Mouse (Mus musculus) hindbrain, embryonic 12.5 days (tissue): Measurements from ENCODE around the gene Mrpl41. TPM values are rescaled to one million over a fixed set of nuclear protein-coding genes. Genes with fewer than 3 reads are reported as not detected.
"Not testable (repeated sequence)": the region's sequence is repeated elsewhere in the genome, so short reads cannot be mapped to it uniquely, and the experiment has no call there.

ENCODE experiments used
- ATAC-seq: fragments of 200-750 bp; cut with Nextera tagmentation; 2 replicates; pipeline ENCODE4 v1.8.0; 2017; ENCODE audit warnings: moderate TSS enrichment; ENCODE audit not compliant: low FRiP score
- H3K27ac ChIP-seq: fragments of 300-500 bp; sonication (generic); 2 replicates; pipeline ENCODE4 v1.5.1; 2016; ENCODE audit warnings: mild to moderate bottlenecking
- H3K27me3 ChIP-seq: fragments of 300-500 bp; sonication (generic); 2 replicates; pipeline ENCODE4 v1.6.1; 2016; ENCODE audit warnings: mild to moderate bottlenecking
- H3K36me3 ChIP-seq: fragments of 300-500 bp; sonication (generic); 2 replicates; pipeline ENCODE4 v1.6.1; 2016; ENCODE audit warnings: mild to moderate bottlenecking
- H3K4me1 ChIP-seq: fragments of 300-500 bp; sonication (generic); 2 replicates; pipeline ENCODE4 v1.6.1; 2016
- H3K4me2 ChIP-seq: fragments of 300-500 bp; sonication (generic); replicated peaks from 2 replicates; pipeline ENCODE4 v1.6.1; 2016; ENCODE audit warnings: mild to moderate bottlenecking
- H3K4me3 ChIP-seq: fragments of 300-500 bp; sonication (generic); 2 replicates; pipeline ENCODE4 v1.5.1; 2016; ENCODE audit warnings: mild to moderate bottlenecking
- H3K9ac ChIP-seq: fragments of 300-500 bp; sonication (generic); 2 replicates; pipeline ENCODE4 v1.6.1; 2016; ENCODE audit warnings: mild to moderate bottlenecking, moderate library complexity
- H3K9me3 ChIP-seq: fragments of 300-500 bp; sonication (generic); replicated peaks from 2 replicates; pipeline ENCODE4 v1.6.1; 2016; ENCODE audit warnings: mild to moderate bottlenecking
- WGBS: fragments of 180-500 bp; shearing (Covaris S2); methylation state at CpG from one replicate; pipeline ENCODE4 v1.1.7; 2016; 5-methylcytosine and 5-hydroxymethylcytosine counted together
- polyA plus RNA-seq: library from polyadenylated mRNA; unstranded; fragments of >200 nt; fragmentation: Nextera tagmentation; extraction: Ambion mirVana; gene quantifications from 2 replicates; pipeline ENCODE4 v1.2.1, GENCODE M21; 2016

Gene Mrpl41
- polyA plus RNA-seq, 1 experiment from 2014 or later: 148 TPM

DNA sequence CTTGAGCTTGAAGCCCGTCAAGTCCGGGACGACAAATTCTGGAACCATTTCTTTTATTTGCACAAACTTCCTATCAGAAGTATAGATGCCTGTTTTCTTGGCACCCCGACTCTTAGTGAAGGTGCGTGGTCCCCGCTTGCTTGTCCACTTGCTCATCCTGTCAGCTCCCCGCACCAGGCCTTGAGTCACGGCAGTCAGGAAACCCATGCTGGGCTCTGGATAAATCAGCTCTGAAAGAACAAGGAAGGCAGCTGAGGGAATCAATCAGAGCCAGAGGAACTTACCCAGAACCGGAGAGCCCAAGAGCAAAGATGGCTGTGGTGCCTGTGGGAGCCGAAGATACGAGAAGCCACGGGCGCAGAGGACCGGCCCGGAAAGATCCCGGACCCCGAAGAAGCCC lies 446 bp downstream of the Mrpl41 start:
- not testable (repeated sequence) for H3K9me3 ChIP-seq, ATAC-seq, H3K27me3 ChIP-seq
- Histone ChIP-seq H3K4me1 (peaks cover 20% of the 10 kb centered on the region), H3K36me3 (peaks cover 32% of the 10 kb centered on the region), H3K9ac (peak overlapping the region; percentile 69), H3K27ac (peak overlapping the region; percentile 91), H3K4me3 (peak overlapping the region; percentile 71), H3K4me2 (peak overlapping the region; percentile 93)
- WGBS: 2% methylated on average over 17 of the region's 17 CpGs

DNA sequence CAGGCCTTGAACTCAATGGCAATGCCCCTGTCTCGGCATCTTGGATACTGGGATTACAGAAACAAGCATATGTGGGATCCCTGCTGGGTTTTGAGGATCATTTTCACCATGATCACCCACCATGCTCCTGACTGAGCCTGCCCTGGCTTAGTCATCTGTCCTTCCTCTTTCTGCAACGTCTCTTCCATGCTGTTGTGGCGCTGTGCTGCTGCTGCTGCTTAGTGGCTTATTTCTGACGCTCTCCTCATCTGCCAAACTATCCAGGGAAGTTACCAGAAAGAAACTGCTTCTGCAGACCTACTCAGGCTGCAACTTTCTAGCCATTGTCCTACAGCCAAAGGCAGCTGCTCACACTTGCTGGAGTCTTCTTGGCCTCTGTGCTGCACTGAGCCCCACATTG lies 4.5 kb downstream of the Mrpl41 start:
- no peaks in the 10 kb centered on the region for H3K9me3 ChIP-seq
- no peaks in the 10 kb centered on the region for H3K27me3 ChIP-seq
- peaks cover 11% of the 10 kb centered on the region for H3K4me1 ChIP-seq
- ATAC-seq: no peak
- H3K9ac ChIP-seq: no peak overlapping the region
- WGBS: 87% methylated on average over 4 of the region's 4 CpGs
- no peak overlapping the region for H3K4me2 ChIP-seq
- peaks cover 63% of the 10 kb centered on the region for H3K36me3 ChIP-seq
- H3K27ac ChIP-seq: no peak overlapping the region
- H3K4me3 ChIP-seq: no peak overlapping the region

DNA sequence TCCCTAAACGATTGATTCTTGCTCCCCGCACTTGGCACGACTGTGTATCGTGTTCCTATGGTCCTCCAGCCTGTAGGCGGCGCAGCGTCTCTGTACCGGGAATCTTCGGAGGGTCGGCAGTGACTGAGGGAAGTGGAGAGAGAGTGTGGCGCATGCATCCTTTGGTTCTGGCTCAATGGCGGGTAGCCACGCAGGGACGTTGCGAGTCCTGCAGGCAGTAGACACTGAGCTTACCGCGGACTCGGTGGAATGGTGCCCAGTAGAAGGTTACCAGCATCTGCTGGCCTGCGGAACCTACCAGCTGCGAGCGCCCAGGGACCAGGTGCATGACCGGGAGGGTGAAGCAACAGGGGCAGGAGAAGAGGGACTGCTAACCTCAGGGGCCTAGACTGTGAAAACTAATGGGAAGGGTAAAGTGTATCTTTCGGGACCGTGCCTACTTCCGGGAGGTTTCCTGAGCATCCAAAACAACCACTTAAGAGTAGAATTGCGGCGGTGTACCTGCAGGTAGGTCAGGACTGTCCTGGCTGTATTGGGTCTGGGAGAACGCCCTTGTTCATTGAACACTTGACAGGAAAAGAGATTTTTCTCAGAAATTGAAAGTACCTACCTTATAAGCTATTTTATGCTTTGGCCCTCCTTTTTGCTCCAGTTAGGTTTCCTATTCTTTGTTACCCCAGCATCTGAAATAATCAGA lies 12.4 kb downstream of the Mrpl41 start, which contains the start of gene Dph7:
Gene Dph7, plus strand, starts transcription at position 97 of the 697 bp plus-strand sequence.
- Histone ChIP-seq H3K4me1 (peaks cover 12% of the 10 kb centered on the region), H3K27me3 (no peaks in the 10 kb centered on the region), H3K4me2 (peak within 1 kb of the TSS; percentile 82), H3K9me3 (no peaks in the 10 kb centered on the region), H3K9ac (peak within 1 kb of the TSS; percentile 84), H3K36me3 (peaks cover 55% of the 10 kb centered on the region), H3K4me3 (peak within 1 kb of the TSS; percentile 68), H3K27ac (no peak within 1 kb of the TSS)
- WGBS: 1% methylated on average over 28 of the region's 28 CpGs
- ATAC-seq: peak; percentile 89

DNA sequence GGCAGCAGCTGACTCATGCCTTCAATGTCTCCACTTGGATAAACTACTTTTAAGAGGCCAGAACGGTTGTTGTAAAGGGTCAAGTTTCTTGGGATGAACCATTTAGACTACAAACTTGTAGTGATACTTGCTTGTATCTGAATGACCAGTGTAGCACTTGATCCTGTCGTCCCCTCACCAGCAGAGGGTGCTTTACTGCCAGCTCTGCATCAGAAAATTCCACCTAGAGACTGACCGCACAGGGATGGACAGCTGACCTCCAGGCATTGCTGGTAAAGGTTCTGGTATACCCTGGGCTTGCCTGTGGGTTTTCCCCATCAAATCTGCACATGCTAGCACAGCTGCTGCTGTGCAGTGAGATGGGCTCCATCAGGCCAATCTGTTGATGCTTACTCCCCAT lies 14.0 kb downstream of the Mrpl41 start:
- WGBS: 36% methylated on average over 3 of the region's 3 CpGs

DNA sequence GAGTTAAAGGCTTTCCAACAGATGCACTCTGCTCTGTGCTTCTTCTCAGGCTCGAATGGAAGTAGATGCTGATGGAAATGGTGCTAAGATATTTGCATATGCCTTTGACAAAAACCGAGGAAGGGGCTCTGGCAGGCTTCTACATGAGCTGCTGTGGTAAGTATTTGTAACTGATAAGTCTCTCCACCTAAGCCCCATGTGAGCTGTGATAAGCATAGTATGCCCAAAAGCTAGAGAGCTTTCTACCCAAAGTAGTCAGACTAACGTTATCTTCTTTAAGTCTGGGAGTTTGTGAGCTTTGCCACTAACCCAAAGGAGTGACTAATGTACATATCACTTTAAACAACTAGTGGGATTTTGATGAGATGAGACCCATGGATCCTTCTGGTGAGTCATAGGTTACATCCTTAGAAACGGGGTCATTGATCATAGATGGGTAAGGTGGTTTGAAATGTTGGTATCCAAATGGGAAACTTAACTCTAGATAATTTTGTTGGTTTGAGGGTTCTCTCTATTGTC lies 22.3 kb downstream of the Mrpl41 start:
- H3K36me3 ChIP-seq: peaks cover 56% of the 10 kb centered on the region
- H3K9ac ChIP-seq: no peak overlapping the region
- no peak for ATAC-seq
- H3K4me2 ChIP-seq: no peak overlapping the region
- WGBS: 92% methylated on average over 4 of the region's 4 CpGs
- no peak overlapping the region for H3K4me3 ChIP-seq
- H3K27me3 ChIP-seq: no peaks in the 10 kb centered on the region
- no peak overlapping the region for H3K27ac ChIP-seq
- H3K9me3 ChIP-seq: no peaks in the 10 kb centered on the region
- H3K4me1 ChIP-seq: peaks cover 16% of the 10 kb centered on the region

More for the DNA sequence above, 14.0 kb downstream of the Mrpl41 start:
- Histone ChIP-seq H3K4me1 (peaks cover 12% of the 10 kb centered on the region), H3K27me3 (no peaks in the 10 kb centered on the region), H3K9ac (no peak overlapping the region), H3K27ac (no peak overlapping the region), H3K9me3 (no peaks in the 10 kb centered on the region), H3K4me3 (no peak overlapping the region), H3K36me3 (peaks cover 59% of the 10 kb centered on the region), H3K4me2 (no peak overlapping the region)
- ATAC-seq: no peak

DNA sequence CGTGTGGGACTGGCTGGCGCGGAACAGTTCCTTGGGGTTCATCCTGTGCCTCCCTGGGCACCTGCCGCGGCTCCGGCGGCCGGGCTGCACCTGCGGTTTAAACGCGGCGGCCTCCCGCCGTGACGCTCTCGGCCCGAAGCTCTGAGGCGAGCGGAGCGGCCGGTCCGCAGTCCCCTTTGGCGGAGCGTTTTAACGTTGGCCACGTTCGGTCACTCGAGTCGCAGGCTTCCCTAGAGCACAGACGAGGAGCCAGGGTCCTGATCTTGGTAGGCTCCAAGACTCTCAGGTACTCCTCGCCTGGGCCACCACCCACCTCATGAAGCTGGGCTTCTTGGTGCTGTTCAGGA lies 24.7 kb downstream of the Mrpl41 start:
- Histone ChIP-seq H3K4me3 (peak overlapping the region; percentile 86), H3K36me3 (peaks cover 35% of the 10 kb centered on the region), H3K27ac (peak overlapping the region; percentile 64), H3K27me3 (no peaks in the 10 kb centered on the region), H3K4me2 (peak overlapping the region; percentile 97), H3K9ac (peak overlapping the region; percentile 80), H3K9me3 (no peaks in the 10 kb centered on the region), H3K4me1 (peaks cover 16% of the 10 kb centered on the region)
- WGBS: under 1% methylated on average over 31 of the region's 31 CpGs
- peak; percentile 33 for ATAC-seq

DNA sequence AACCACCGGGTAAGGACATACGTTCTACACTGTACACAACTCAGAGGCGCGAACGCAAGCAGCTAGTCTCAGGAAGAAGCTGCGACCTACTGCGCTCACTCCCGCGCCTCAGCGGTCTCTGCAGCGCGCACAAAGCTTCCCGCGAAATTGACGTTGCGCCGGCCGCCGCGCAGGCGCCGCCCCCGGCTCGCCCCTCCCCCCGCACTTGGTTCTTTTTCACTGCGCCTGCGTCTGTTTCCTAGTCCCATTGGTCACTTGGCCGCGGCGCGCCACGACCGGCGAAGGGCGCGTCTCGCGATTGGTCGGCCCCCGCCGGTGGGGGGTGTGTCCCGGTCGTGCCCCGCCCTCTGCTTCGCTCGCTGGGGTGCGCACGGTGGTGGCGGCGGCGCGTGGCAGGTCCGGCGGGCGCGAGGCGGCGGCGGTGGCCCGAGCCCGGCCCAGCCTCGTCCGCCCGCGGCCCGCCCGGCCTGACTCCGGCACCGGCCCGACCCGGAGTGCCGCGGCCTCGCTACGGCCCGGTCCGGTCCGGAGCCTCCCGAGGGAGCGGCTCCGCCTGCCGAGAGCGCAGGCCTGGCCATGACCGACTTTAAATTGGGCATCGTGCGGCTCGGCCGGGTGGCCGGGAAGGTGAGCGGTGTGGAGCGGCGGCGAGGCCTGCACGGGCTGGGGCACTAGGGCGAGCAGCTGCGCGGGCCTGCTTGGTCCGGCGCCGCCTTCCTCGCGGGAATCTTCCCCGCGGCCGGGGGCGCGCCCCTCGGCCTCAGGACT lies 25.3 kb downstream of the Mrpl41 start, which contains the start of gene Zmynd19:
Gene Zmynd19, plus strand, starts transcription at position 372 of the 768 bp plus-strand sequence.
- peaks cover 29% of the 10 kb centered on the region for H3K36me3 ChIP-seq
- ATAC-seq: peak; percentile 99
- WGBS: under 1% methylated on average over 107 of the region's 108 CpGs
- H3K4me2 ChIP-seq: peak within 1 kb of the TSS; percentile 97
- peaks cover 16% of the 10 kb centered on the region for H3K4me1 ChIP-seq
- H3K9me3 ChIP-seq: no peaks in the 10 kb centered on the region
- H3K27ac ChIP-seq: peak within 1 kb of the TSS; percentile 64
- no peaks in the 10 kb centered on the region for H3K27me3 ChIP-seq
- H3K4me3 ChIP-seq: peak within 1 kb of the TSS; percentile 86
- peak within 1 kb of the TSS; percentile 80 for H3K9ac ChIP-seq

DNA sequence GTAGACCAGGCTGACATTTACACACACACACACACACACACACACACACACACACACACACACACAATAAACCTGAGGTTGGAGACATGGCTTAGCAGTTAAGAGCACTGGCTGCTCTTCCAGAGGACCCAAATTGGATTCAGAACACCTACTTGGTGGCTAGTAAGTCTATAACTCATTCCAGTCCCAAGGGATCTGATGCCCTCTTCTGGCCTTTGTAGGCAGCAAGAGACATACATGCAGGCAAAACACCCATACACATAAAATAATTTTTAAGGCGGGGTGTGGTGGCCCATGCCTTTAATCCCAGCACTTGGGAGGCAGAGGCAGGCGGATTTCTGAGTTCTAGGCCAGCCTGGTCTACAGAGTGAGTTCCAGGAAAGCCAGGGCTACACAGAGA lies 30.6 kb downstream of the Mrpl41 start:
- not testable (repeated sequence) for H3K4me2 ChIP-seq, H3K9ac ChIP-seq, H3K4me3 ChIP-seq, H3K4me1 ChIP-seq, ATAC-seq, H3K27me3 ChIP-seq, H3K9me3 ChIP-seq, H3K27ac ChIP-seq, H3K36me3 ChIP-seq
- 48% methylated on average over 2 of the region's 2 CpGs for WGBS

DNA sequence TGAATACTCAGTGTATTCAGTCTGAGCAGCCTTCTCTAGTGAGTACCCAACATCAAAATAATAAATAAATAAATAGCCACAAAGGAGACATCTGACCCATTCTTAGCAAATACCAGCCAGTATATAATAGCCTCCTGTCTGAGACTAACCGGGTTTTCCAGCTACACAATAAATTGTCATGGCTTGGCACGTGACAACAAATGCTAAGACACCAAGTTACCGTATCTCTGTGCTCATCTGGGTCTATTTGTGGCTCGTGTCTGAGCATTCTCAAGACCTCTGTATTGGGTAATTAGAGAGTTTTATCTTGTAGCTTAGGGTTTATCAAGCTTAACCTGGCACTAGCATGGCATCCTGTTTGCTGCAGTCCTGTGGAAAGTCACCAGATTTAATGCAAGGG lies 32.8 kb downstream of the Mrpl41 start:
- Histone ChIP-seq H3K27ac (no peak overlapping the region), H3K9ac (no peak overlapping the region), H3K4me3 (no peak overlapping the region), H3K9me3 (no peaks in the 10 kb centered on the region), H3K36me3 (no peaks in the 10 kb centered on the region), H3K4me1 (no peaks in the 10 kb centered on the region), H3K27me3 (no peaks in the 10 kb centered on the region), H3K4me2 (no peak overlapping the region)
- ATAC-seq: no peak
- 75% methylated on average over 4 of the region's 4 CpGs for WGBS

DNA sequence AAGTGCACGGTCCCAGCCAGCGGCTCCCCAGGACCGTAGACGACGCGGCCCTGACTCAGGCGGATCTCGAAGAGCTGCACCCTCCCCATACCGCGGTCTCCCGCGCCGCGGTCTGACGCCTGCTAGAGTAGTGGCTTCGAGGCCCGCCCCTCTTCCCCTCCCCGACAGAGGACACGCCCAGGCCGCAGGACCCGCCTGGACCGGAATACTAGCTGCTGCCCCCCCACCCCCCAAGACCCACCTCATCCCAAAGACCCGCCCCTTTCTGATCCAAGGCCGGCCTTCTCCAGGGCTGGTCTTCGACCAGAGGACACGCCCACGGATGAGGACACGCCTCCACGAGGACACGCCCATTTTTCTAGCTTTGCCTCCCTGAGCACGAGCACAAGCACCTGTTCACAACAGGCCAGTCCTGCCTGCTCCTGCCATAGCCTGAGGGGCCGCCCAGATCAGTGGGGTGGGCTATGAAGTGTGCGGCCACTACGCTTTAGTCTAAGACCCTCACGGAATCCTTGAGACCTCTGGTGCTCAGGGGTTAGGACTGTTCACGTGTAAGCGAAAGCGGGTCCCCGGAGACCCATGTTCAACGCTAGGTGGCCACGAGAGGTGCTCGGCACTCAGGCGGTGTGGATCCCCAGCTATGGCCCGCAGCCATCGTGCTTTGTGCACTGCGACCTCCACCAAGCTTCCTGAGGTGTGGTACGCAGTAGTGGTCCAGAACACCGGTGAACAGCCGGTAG lies 39.7 kb downstream of the Mrpl41 start, which contains the start of gene Arrdc1:
Gene Arrdc1, minus strand, starts transcription at position 196 of the 740 bp plus-strand sequence.
- H3K4me3 ChIP-seq: peak within 1 kb of the TSS; percentile 57
- no peaks in the 10 kb centered on the region for H3K9me3 ChIP-seq
- H3K9ac ChIP-seq: peak within 1 kb of the TSS; percentile 72
- peaks cover 16% of the 10 kb centered on the region for H3K27me3 ChIP-seq
- no peak within 1 kb of the TSS for H3K27ac ChIP-seq
- peak; percentile 93 for ATAC-seq
- H3K4me2 ChIP-seq: peak within 1 kb of the TSS; percentile 94
- H3K36me3 ChIP-seq: no peaks in the 10 kb centered on the region
- under 1% methylated on average over 48 of the region's 49 CpGs for WGBS
- H3K4me1 ChIP-seq: peaks cover 14% of the 10 kb centered on the region

DNA sequence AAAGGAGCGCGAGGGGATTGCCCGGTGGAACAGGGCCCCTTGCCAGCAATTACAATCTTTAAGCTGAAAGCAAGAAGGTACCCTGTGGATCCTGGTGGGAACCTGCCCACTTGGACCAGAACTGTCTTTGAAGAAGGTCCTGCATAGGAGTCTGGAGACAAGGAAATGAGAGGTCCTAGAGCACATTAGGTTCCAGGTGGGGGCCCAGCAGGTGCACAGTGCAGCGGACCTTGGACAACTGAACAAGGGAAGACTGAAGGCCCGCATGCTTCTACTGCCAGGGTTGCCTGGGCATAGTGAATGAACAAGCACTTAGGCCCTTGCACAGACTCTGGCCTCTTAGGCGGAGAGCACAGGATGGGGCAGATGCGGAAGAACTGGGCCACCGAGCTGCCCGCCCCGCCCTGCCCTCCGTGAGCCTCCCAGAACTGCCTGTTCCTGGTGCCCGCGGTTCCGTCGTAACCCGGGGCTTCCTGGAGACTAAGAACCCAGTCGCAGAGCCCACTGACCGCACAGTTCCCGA lies 40.4 kb downstream of the Mrpl41 start:
- H3K9ac ChIP-seq: peak overlapping the region; percentile 72
- WGBS: 4% methylated on average over 19 of the region's 19 CpGs
- ATAC-seq: peak; percentile 44
- H3K9me3 ChIP-seq: no peaks in the 10 kb centered on the region
- H3K36me3 ChIP-seq: no peaks in the 10 kb centered on the region
- H3K27ac ChIP-seq: no peak overlapping the region
- H3K4me1 ChIP-seq: peaks cover 14% of the 10 kb centered on the region
- H3K4me3 ChIP-seq: peak overlapping the region; percentile 57
- peak overlapping the region; percentile 94 for H3K4me2 ChIP-seq
- H3K27me3 ChIP-seq: peaks cover 16% of the 10 kb centered on the region
